Mouse (Mus musculus): Measurements from ENCODE around the gene Ckm. TPM values are rescaled to one million over a fixed set of nuclear protein-coding genes. Genes with fewer than 3 reads are reported as not detected.

Ckm gene
- polyA plus RNA-seq (2012; rRNA removed) (0.12 and 0.14 TPM in 2 replicates), polyA plus RNA-seq (2014; fragmentation: Nextera tagmentation; extraction: Ambion mirVana) (0.11 and 0.19 TPM in 2 replicates)

DNA sequence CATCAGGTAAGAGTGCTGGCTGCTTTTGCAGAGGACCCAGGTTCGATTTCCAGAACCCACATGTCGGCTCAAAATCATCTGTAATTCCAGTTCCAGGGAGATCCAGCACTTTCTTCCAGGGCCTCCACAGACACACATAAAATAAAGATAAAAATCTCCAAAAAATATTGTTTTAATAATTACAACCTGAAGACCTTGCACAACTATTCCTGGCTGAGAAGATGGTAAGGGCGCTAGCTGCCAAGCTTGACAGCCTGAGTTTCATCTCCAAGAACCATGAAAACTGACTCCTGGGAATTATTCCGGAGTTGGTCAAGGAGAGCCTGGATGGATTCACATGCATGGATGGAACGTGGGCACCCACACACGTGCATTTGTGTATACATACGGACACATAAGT, at the start of gene Ckm:
Gene Ckm (plus strand): TSS at position 301 of the 400 bp plus-strand sequence.
- peaks cover 34% of the 10 kb centered on the region for H3K27me3 ChIP-seq (ENCODE audit: control insufficient read depth, insufficient read depth, low read length)
- WGBS (ENCODE audit: insufficient replicate concordance): 45% methylated on average over 7 of the region's 7 CpGs
- no peak within 1 kb of the TSS for H3K9ac ChIP-seq (replicated peaks)

DNA sequence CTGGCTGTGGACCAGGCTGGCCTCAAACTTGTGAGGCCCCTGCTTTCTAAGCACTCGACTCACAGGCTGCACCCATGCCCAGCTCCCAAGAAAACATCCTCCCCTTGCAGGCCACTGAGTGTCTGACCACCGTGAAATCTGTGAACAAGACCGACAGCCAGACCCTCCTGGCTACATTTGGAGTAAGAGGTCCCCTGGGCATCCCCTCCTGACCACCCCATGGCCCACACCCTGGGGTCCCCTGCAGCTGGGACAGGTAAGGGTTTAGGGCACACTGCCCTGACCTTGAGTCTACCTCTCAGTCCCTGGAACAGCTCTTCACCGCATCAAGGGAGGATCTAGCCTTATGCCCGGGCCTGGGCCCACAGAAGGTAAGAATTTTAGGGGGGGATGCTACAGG, 49.6 kb upstream of the Ckm start:
- Histone ChIP-seq H3K4me3 (ENCODE audit: insufficient read depth in 1 of 2, low read depth in 2 of 2, low read length in 2 of 2) (no peak overlapping the region), H3K27ac (no peak overlapping the region), H3K36me3 (replicated peaks; ENCODE audit: control insufficient read depth, insufficient read depth, low read depth) (peaks cover 5% of the 10 kb centered on the region; the same call in 1 of the 2 replicates), H3K9ac (replicated peaks) (no peak overlapping the region), H3K9me3 (ENCODE audit: control insufficient read depth, low read length) (no peaks in the 10 kb centered on the region), H3K4me1 (replicated peaks; ENCODE audit: control insufficient read depth in 2 of 2, insufficient read depth in 2 of 2, low read length in 1 of 2) (peaks cover under 1 to 7% of the 10 kb centered on the region in 2 experiments; a peak in 3 of 4 replicates), H3K27me3 (ENCODE audit: control insufficient read depth, insufficient read depth, low read length) (no peaks in the 10 kb centered on the region), H3K4me2 (ENCODE audit: low read depth) (no peak overlapping the region)
- no peak for DNase-seq (ENCODE audit: low read depth in 3 of 3, low spot score in 3 of 3)
- TF ChIP-seq CTCF (IDR thresholded peaks at IDR 0.05; ENCODE audit: low read depth): no peak
- TF ChIP-seq EP300 (IDR thresholded peaks at IDR 0.05; ENCODE audit: low read depth): no peak
- WGBS (ENCODE audit: insufficient replicate concordance): 89% methylated on average over 5 of the region's 5 CpGs
- ATAC-seq (ENCODE audit: insufficient read depth): no peak

More for the DNA sequence above, at the start of gene Ckm:
- H3K4me3 ChIP-seq (ENCODE audit: insufficient read depth in 1 of 2, low read depth in 2 of 2, low read length in 2 of 2): peak within 1 kb of the TSS; percentile 24 to 48
- no peaks in the 10 kb centered on the region for H3K36me3 ChIP-seq (replicated peaks; ENCODE audit: control insufficient read depth, insufficient read depth, low read depth)
- peaks cover 2% of the 10 kb centered on the region for H3K9me3 ChIP-seq (ENCODE audit: control insufficient read depth, low read length)
- TF ChIP-seq CTCF (IDR thresholded peaks at IDR 0.05; ENCODE audit: low read depth): no peak
- no peak for TF ChIP-seq EP300 (IDR thresholded peaks at IDR 0.05; ENCODE audit: low read depth)
- H3K4me2 ChIP-seq (ENCODE audit: low read depth): peak within 1 kb of the TSS; percentile 83
- no peak for ATAC-seq (ENCODE audit: insufficient read depth)
- H3K4me1 ChIP-seq (replicated peaks; ENCODE audit: control insufficient read depth in 2 of 2, insufficient read depth in 2 of 2, low read length in 1 of 2): peaks cover 0 to 2% of the 10 kb centered on the region in 2 experiments; a peak in 1 of 4 replicates
- DNase-seq (ENCODE audit: low read depth in 3 of 3, low spot score in 3 of 3): no peak
- H3K27ac ChIP-seq: no peak within 1 kb of the TSS

DNA sequence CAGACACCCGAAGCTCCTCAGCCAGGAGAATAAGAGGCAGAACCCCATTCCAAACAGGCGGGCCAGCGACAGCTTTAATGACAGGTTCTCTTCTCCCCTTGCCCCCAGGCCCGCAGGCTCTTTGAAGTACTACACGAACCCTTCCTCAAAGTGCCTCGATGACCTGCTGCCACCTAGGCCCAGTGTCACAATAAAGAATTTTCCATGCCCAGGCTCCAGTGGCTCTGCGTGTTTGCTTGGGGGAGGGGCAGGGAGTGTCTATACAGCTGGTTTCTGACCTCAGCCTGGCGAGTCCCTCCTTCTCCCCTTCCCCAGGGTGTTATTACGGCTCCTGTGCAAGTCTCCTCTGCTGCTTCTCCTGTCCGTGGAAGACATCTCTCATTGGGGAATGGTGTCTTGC, 48.3 kb upstream of the Ckm start:
- Histone ChIP-seq H3K4me3 (ENCODE audit: insufficient read depth in 1 of 2, low read depth in 2 of 2, low read length in 2 of 2) (no peak overlapping the region), H3K9ac (replicated peaks) (no peak overlapping the region), H3K4me2 (ENCODE audit: low read depth) (no peak overlapping the region), H3K9me3 (ENCODE audit: control insufficient read depth, low read length) (no peaks in the 10 kb centered on the region), H3K4me1 (replicated peaks; ENCODE audit: control insufficient read depth in 2 of 2, insufficient read depth in 2 of 2, low read length in 1 of 2) (peaks cover 10 to 18% of the 10 kb centered on the region in 2 experiments), H3K36me3 (replicated peaks; ENCODE audit: control insufficient read depth, insufficient read depth, low read depth) (peaks cover 5% of the 10 kb centered on the region; the same call in 1 of the 2 replicates), H3K27me3 (ENCODE audit: control insufficient read depth, insufficient read depth, low read length) (no peaks in the 10 kb centered on the region), H3K27ac (no peak overlapping the region)
- 64% methylated on average over 10 of the region's 10 CpGs for WGBS (ENCODE audit: insufficient replicate concordance)
- TF ChIP-seq EP300 (IDR thresholded peaks at IDR 0.05; ENCODE audit: low read depth) (no peak), CTCF (IDR thresholded peaks at IDR 0.05; ENCODE audit: low read depth) (no peak)
- DNase-seq (ENCODE audit: low read depth in 3 of 3, low spot score in 3 of 3): no peak
- ATAC-seq (ENCODE audit: insufficient read depth): no peak

DNA sequence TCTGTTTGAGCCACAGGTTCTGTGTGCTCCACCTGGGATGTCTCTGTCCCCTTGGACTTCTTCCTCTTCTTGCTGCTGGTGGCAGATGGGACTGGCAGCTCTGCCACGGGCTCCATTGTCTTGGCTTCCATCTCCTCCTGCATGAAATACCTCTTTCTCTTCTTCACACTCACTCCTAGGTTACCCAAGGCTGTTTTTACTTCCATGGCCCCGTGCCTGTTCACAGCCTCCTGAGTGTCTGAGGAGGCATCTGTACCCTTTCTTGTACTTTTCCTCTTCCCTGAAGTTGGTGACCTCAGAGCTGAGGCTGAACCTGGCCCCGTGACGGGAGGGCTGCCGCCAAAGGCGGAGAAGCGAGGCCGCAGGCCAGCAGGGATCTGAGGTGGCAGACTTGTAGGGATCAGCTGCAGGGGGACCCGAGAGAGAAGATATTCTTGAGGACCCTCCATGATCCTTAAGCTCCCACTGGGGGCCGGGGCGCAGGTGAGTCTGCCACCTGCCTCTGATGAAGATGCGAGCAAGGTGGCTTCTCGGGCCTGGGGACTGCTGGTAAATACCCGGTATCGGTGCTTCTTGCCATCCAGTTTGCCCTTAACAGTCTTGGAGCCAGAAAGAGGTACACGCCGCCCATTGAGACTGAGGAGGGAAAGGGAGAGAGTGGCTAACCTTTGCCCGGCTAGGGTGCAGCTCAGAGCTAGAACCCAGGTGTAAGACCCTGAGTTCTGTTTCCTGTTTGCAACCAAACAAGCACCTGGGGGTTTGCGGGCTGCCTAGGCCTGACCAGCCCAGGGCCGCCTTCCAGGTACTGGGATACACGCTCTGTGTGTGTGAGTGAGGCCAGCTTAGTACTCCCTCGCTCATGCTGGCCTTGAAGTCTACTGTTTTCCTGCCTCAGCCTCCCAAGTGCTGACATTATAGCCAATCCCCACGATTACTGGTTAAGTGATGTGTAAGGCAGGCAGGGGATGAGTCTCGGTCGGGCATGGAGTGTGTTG, 46.9 kb upstream of the Ckm start:
- Histone ChIP-seq H3K36me3 (replicated peaks; ENCODE audit: control insufficient read depth, insufficient read depth, low read depth) (peaks cover 5% of the 10 kb centered on the region; the same call in 1 of the 2 replicates), H3K4me3 (ENCODE audit: insufficient read depth in 1 of 2, low read depth in 2 of 2, low read length in 2 of 2) (no peak overlapping the region), H3K9ac (replicated peaks) (no peak overlapping the region), H3K9me3 (ENCODE audit: control insufficient read depth, low read length) (no peaks in the 10 kb centered on the region), H3K4me2 (ENCODE audit: low read depth) (peak overlapping the region; percentile 100), H3K27me3 (ENCODE audit: control insufficient read depth, insufficient read depth, low read length) (no peaks in the 10 kb centered on the region), H3K4me1 (replicated peaks; ENCODE audit: control insufficient read depth in 2 of 2, insufficient read depth in 2 of 2, low read length in 1 of 2) (peaks cover 19 to 27% of the 10 kb centered on the region in 2 experiments), H3K27ac (no peak overlapping the region)
- WGBS (ENCODE audit: insufficient replicate concordance): 78% methylated on average over 25 of the region's 25 CpGs
- DNase-seq (ENCODE audit: low read depth in 3 of 3, low spot score in 3 of 3) (no peak), ATAC-seq (ENCODE audit: insufficient read depth) (no peak)
- TF ChIP-seq EP300 (IDR thresholded peaks at IDR 0.05; ENCODE audit: low read depth): no peak
- no peak for TF ChIP-seq CTCF (IDR thresholded peaks at IDR 0.05; ENCODE audit: low read depth)

DNA sequence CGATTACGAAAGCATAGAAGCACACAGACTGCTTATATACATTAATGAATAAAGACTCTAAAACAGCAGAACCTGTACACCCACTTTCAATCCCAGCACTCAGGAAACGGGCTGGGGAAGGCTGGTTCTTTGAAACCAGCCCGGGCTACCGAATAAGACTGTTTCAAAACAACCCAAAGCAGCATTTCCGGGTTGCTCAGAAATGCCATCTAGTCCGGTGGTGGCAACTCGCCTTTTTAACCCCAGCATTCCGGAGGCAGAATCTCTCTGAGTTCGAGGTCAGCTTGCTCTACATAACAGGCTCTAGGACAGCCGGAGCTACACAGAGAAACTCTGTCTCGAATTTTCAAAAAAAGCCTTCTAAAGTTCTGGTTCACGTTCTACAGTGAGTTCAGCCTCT, 45.9 kb upstream of the Ckm start:
- Histone ChIP-seq H3K4me2 (ENCODE audit: low read depth) (peak overlapping the region; percentile 100), H3K36me3 (replicated peaks; ENCODE audit: control insufficient read depth, insufficient read depth, low read depth) (peaks cover 5% of the 10 kb centered on the region; the same call in 1 of the 2 replicates), H3K4me3 (ENCODE audit: insufficient read depth in 1 of 2, low read depth in 2 of 2, low read length in 2 of 2) (peak overlapping the region; percentile 71 to 76), H3K27me3 (ENCODE audit: control insufficient read depth, insufficient read depth, low read length) (no peaks in the 10 kb centered on the region), H3K9me3 (ENCODE audit: control insufficient read depth, low read length) (no peaks in the 10 kb centered on the region), H3K9ac (replicated peaks) (peak overlapping the region; percentile 64), H3K27ac (no peak overlapping the region), H3K4me1 (replicated peaks; ENCODE audit: control insufficient read depth in 2 of 2, insufficient read depth in 2 of 2, low read length in 1 of 2) (peaks cover 19 to 27% of the 10 kb centered on the region in 2 experiments)
- DNase-seq (ENCODE audit: low read depth in 3 of 3, low spot score in 3 of 3) (no peak), ATAC-seq (ENCODE audit: insufficient read depth) (no peak)
- TF ChIP-seq CTCF (IDR thresholded peaks at IDR 0.05; ENCODE audit: low read depth) (no peak), EP300 (IDR thresholded peaks at IDR 0.05; ENCODE audit: low read depth) (no peak)
- WGBS (ENCODE audit: insufficient replicate concordance): 11% methylated on average over 13 of the region's 13 CpGs

Data from liver, embryonic 14.5 days (tissue).